ENCODE assay signal across 16 mouse cellular contexts in the genomic region with DNA sequence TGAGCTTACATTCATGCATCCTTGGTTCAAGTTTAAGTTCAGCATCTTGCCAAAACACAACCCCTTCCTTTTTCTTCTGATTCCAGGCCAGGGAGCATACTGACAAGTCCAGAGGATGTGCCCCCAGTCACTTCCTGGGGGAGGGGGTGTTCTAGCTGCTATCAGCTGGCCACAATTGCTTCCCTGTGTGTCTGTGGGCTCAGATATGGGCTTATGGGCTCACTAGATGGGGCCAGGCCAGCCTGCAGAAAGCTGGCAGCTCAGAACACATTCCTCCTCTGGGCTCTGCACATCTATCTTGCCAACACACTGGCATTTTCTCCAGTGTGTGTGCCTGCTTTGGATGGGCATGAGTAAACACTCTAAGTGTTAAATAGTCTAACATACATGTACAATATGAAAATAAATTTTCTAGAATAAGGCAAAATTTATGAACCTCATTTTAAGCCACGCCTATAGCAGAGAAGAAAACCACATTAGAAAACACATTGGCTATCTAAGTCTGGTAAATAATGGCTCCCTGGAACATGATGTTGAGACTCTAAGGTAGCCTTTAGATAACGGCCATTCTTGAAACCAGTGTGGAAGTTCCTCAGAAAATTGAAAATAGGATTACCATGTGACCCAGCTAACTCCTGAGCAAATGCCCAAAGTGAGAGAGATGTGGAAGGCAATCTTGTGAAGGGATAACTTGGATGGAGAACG. TPM values are rescaled to one million over a fixed set of nuclear protein-coding genes. Genes with fewer than 3 reads are reported as not detected.
DNase-seq lines count a peak whose midpoint lies in the region; ATAC-seq and TF ChIP-seq lines count a peak whose summit lies in the region.
"Had no signal": no experiment of that assay in that cellular context is flagged by ENCODE, and none has a peak within 500 bp of the region (broad histone marks: within the 10 kb centered on the region; RNA-seq: fewer than 3 reads in every experiment).

No protein-coding gene starts in this region.

- no peak for TF ChIP-seq RAD21 in MEL (IDR thresholded peaks at IDR 0.05; ENCODE audit: low read depth, low read length)

- DNase-seq in MEL (ENCODE audit: low read depth, low spot score), result peak; percentile 93
- peak; percentile 57 for DNase-seq in c-Kit-negative CD71-positive TER-119-positive erythroid progenitor cells, embryonic 14.5 days (ENCODE audit: low read depth, low spot score)
- DNase-seq in liver, embryonic 11.5 days (ENCODE audit: low spot score), result peak; percentile 59
- DNase-seq in cerebellum, adult 9-11 months, result no peak
- DNase-seq in ovary, postnatal 10 days (ENCODE audit: low spot score), result no peak
- DNase-seq: cerebellum, postnatal 25 days; layer of hippocampus, adult 9-11 months; left cerebral cortex, postnatal 4 days; lung, embryonic 14.5 days; right cerebral cortex, adult 18-20 months had no signal

- no peaks in the 10 kb centered on the region for H3K27me3 ChIP-seq in MEL (ENCODE audit: control insufficient read depth in 1 of 2, insufficient read depth in 2 of 2, low read length in 2 of 2)
- H3K27me3 ChIP-seq in liver, embryonic 11.5 days (replicated peaks; ENCODE audit: control insufficient read depth, insufficient read depth, low read length), result no peaks in the 10 kb centered on the region
- H3K27me3 ChIP-seq: CH12.LX; hindbrain, embryonic 12.5 days; neural tube, embryonic 15.5 days had no signal

- peak in 1 of 2 experiments; percentile 35; a peak in 1 of 4 replicates for TF ChIP-seq POLR2A in MEL (IDR thresholded peaks at IDR 0.05; ENCODE audit: control insufficient read depth in 1 of 2, insufficient read depth in 1 of 2, low read depth in 1 of 2, low read length in 2 of 2, poor library complexity in 1 of 2)

- H3K9ac ChIP-seq in MEL (ENCODE audit: control insufficient read depth, low read depth, low read length, poor library complexity, severe bottlenecking), result peak overlapping the region; percentile 28; the same call in 1 of the 2 replicates
- no peak overlapping the region for H3K9ac ChIP-seq in liver, embryonic 11.5 days (ENCODE audit: low read depth, low read length)
- H3K9ac ChIP-seq: hindbrain, embryonic 12.5 days; lung, embryonic 14.5 days; neural tube, embryonic 15.5 days had no signal

- peaks cover 9 to 27% of the 10 kb centered on the region in 2 experiments for H3K4me1 ChIP-seq in MEL (ENCODE audit: control insufficient read depth in 1 of 2, insufficient read depth in 2 of 2, low read length in 2 of 2)
- peaks cover 19% of the 10 kb centered on the region for H3K4me1 ChIP-seq in liver, embryonic 11.5 days (replicated peaks; ENCODE audit: control insufficient read depth, insufficient read depth, low read length)
- H3K4me1 ChIP-seq: hindbrain, embryonic 12.5 days; neural tube, embryonic 15.5 days had no signal

- peak; percentile 98 for ATAC-seq in liver, embryonic 11.5 days (replicated peaks; ENCODE audit: low FRiP score)
- ATAC-seq in megakaryocyte-erythroid progenitor cell, adult 5-6 weeks (replicated peaks; ENCODE audit: low FRiP score, low TSS enrichment, poor library complexity, severe bottlenecking), result peak; percentile 91
- ATAC-seq in inflammation-experienced regulatory T-cells, adult 6 months, result no peak
- ATAC-seq: forebrain, embryonic 14.5 days had no signal

- no peak for TF ChIP-seq CTCF in MEL (IDR thresholded peaks at IDR 0.05 in 2 of 3, conservative IDR thresholded peaks at IDR 0.05 in 1 of 3; ENCODE audit: control insufficient read depth in 1 of 3, insufficient read depth in 1 of 3, low read depth in 2 of 3, low read length in 3 of 3, poor library complexity in 1 of 3, severe bottlenecking in 1 of 3)

- H3K79me2 ChIP-seq in MEL (ENCODE audit: control insufficient read depth, insufficient read depth, low read length, poor library complexity), result no peaks in the 10 kb centered on the region

- H3K9me3 ChIP-seq in MEL (replicated peaks; ENCODE audit: insufficient read depth, low read length), result no peaks in the 10 kb centered on the region
- H3K9me3 ChIP-seq in liver, embryonic 11.5 days (ENCODE audit: control insufficient read depth, low read length), result no peaks in the 10 kb centered on the region
- H3K9me3 ChIP-seq: hindbrain, embryonic 12.5 days; neural tube, embryonic 15.5 days had no signal

- TF ChIP-seq EP300 in MEL (IDR thresholded peaks at IDR 0.05; ENCODE audit: low read depth in 1 of 2, low read length in 2 of 2), result peak; percentile 97 to 99

- peaks cover 0 to 11% of the 10 kb centered on the region in 2 experiments; a peak in 2 of 4 replicates for H3K36me3 ChIP-seq in MEL (ENCODE audit: control insufficient read depth in 1 of 2, insufficient read depth in 2 of 2, low read length in 2 of 2)
- H3K36me3 ChIP-seq in liver, embryonic 11.5 days (ENCODE audit: control insufficient read depth, insufficient read depth, low read length), result no peaks in the 10 kb centered on the region
- H3K36me3 ChIP-seq: hindbrain, embryonic 12.5 days; neural tube, embryonic 15.5 days had no signal

- peak overlapping the region; percentile 2 for H3K4me2 ChIP-seq in liver, embryonic 11.5 days
- H3K4me2 ChIP-seq: hindbrain, embryonic 12.5 days; lung, embryonic 14.5 days; neural tube, embryonic 15.5 days had no signal

- WGBS in liver, embryonic 11.5 days, result 57% methylated on average over 3 of the region's 3 CpGs

- H3K4me3 ChIP-seq in MEL (ENCODE audit: control insufficient read depth in 1 of 2, insufficient read depth in 1 of 2, low read depth in 2 of 2, low read length in 2 of 2), result peak overlapping the region in 1 of 2 experiments; percentile 5; a peak in 1 of 4 replicates
- H3K4me3 ChIP-seq in liver, embryonic 11.5 days (ENCODE audit: low read depth, low read length), result no peak overlapping the region
- H3K4me3 ChIP-seq: hindbrain, embryonic 12.5 days; neural tube, embryonic 15.5 days had no signal

- H3K27ac ChIP-seq in MEL (ENCODE audit: control insufficient read depth, low read depth, low read length), result peak overlapping the region; percentile 88
- H3K27ac ChIP-seq in liver, embryonic 11.5 days (ENCODE audit: low read depth, low read length), result peak overlapping the region; percentile 90
- H3K27ac ChIP-seq: hindbrain, embryonic 12.5 days; neural tube, embryonic 15.5 days had no signal

TF ChIP-seq in MEL, 35 proteins besides CTCF, POLR2A, EP300 and RAD21:
- TF ChIP-seq UBTF (IDR thresholded peaks at IDR 0.05; ENCODE audit: borderline replicate concordance, insufficient read depth, low read depth, low read length) (no peak), MYB (IDR thresholded peaks at IDR 0.05; ENCODE audit: low read depth, low read length) (0 out of 2 replicates have a peak, but pooled peaks have one; percentile 7), TCF12 (IDR thresholded peaks at IDR 0.05; ENCODE audit: low read depth, low read length) (peak; percentile 100), JUND (IDR thresholded peaks at IDR 0.05; ENCODE audit: low read depth, low read length) (no peak), RCOR1 (IDR thresholded peaks at IDR 0.05; ENCODE audit: low read depth, low read length) (peak; percentile 88), ZMIZ1 (IDR thresholded peaks at IDR 0.05; ENCODE audit: low read depth, low read length) (no peak; the same call in 1 of the 2 replicates), MAX (IDR thresholded peaks at IDR 0.05; ENCODE audit: low read length) (peak; percentile 37; the same call in 1 of the 2 replicates), HCFC1 (IDR thresholded peaks at IDR 0.05; ENCODE audit: low read depth, low read length) (peak; percentile 7; the same call in 1 of the 2 replicates), ETS1 (IDR thresholded peaks at IDR 0.05; ENCODE audit: low read depth, low read length) (peak; percentile 88), SIN3A (IDR thresholded peaks at IDR 0.05; ENCODE audit: low read length) (peak; percentile 65), GABPA (IDR thresholded peaks at IDR 0.05; ENCODE audit: low read depth, low read length) (no peak), TBP (IDR thresholded peaks at IDR 0.05; ENCODE audit: low read depth, low read length) (0 out of 2 replicates have a peak, but pooled peaks have one; percentile 46), USF1 (IDR thresholded peaks at IDR 0.05; ENCODE audit: low read depth, low read length) (0 out of 2 replicates have a peak, but pooled peaks have one; percentile 54), MAZ (IDR thresholded peaks at IDR 0.05; ENCODE audit: low read depth, low read length) (peak; percentile 99), BHLHE40 (IDR thresholded peaks at IDR 0.05; ENCODE audit: borderline replicate concordance, low read depth, low read length) (no peak), MEF2A (IDR thresholded peaks at IDR 0.05; ENCODE audit: extremely low read depth, insufficient replicate concordance, low read depth, low read length, poor library complexity, severe bottlenecking) (0 out of 2 replicates have a peak, but pooled peaks have one; percentile 21), KAT2A (conservative IDR thresholded peaks at IDR 0.05; ENCODE audit: low read depth, low read length) (no peak), TAL1 (IDR thresholded peaks at IDR 0.05; ENCODE audit: low read length) (peak; percentile 100), GATA1 (IDR thresholded peaks at IDR 0.05; ENCODE audit: low read depth, low read length) (peak; percentile 98)

RNA-seq across cellular contexts. Expression of gene Mrvi1, which starts 22.0 kb away (rescaled TPM):
- total RNA-seq in MEL (2012; rRNA removed), result 0.19 and 0.20 TPM in 2 replicates
- under 1 TPM in 1 of 2 experiments, not detected in 1; 0.92 TPM for polyA plus RNA-seq in MEL (2012; ENCODE audit: insufficient read depth in 1 of 2, insufficient read length in 2 of 2, low read depth in 1 of 2, low replicate concordance in 2 of 2, missing spikeins in 1 of 2)
- polyA plus RNA-seq in liver, embryonic 11.5 days (2014; fragmentation: Nextera tagmentation; extraction: Ambion mirVana), result 20.7 and 25.2 TPM in 2 replicates
- total RNA-seq in megakaryocyte-erythroid progenitor cell, adult 5-6 weeks (2014; fragmentation: Nextera tagmentation), result 0.98 and 1.0 TPM in 2 replicates
- 0.69 TPM in 1 of 2 replicates, not detected in the other for total RNA-seq in megakaryocyte-erythroid progenitor cell, adult 5-6 weeks (2017)
- polyA plus RNA-seq in inflammation-experienced regulatory T-cells, adult 6 months (2017; shearing (Covaris generic)), result under 1 TPM in 2 of 3 experiments, not detected in 1; 0.46 to 0.87 TPM
- total RNA-seq: CH12.LX had no signal

RNA-seq across cellular contexts. Expression of gene Ctr9, which starts 24.5 kb away (rescaled TPM):
- total RNA-seq in MEL (2012; rRNA removed), result 37.5 and 37.9 TPM in 2 replicates
- 100 to 1,000 TPM in 1 of 2 experiments, 10 to 100 TPM in 1; 42.8 to 141 TPM for polyA plus RNA-seq in MEL (2012; ENCODE audit: insufficient read depth in 1 of 2, insufficient read length in 2 of 2, low read depth in 1 of 2, low replicate concordance in 2 of 2, missing spikeins in 1 of 2)
- 53.6 and 58.3 TPM in 2 replicates for polyA plus RNA-seq in liver, embryonic 11.5 days (2014; fragmentation: Nextera tagmentation; extraction: Ambion mirVana)
- total RNA-seq in megakaryocyte-erythroid progenitor cell, adult 5-6 weeks (2014; fragmentation: Nextera tagmentation), result 44.0 and 50.2 TPM in 2 replicates
- total RNA-seq in megakaryocyte-erythroid progenitor cell, adult 5-6 weeks (2017), result 68.1 and 79.3 TPM in 2 replicates
- polyA plus RNA-seq in inflammation-experienced regulatory T-cells, adult 6 months (2017; shearing (Covaris generic)), result 10 to 100 TPM; 37.7 to 42.2 (median 40.0) TPM

Comparison
In these comparisons a context has a peak if more than half of its experiments do, and no peak if none do; other contexts are left out.
1. DNase-seq: peak in MEL (single experiment), c-Kit-negative CD71-positive TER-119-positive erythroid progenitor cells, embryonic 14.5 days (single experiment) and liver, embryonic 11.5 days (single experiment); none in cerebellum, adult 9-11 months (single experiment) and ovary, postnatal 10 days (single experiment).
2. RNA of gene Mrvi1, which starts 22.0 kb away (polyA plus RNA-seq): 20.7 to 25.2 TPM in liver, embryonic 11.5 days; 0.92 TPM in MEL and 0.46 to 0.87 TPM in inflammation-experienced regulatory T-cells, adult 6 months; every median in the first group is over 10 times any median in the second.